Mouse (Mus musculus) heart, embryonic 14.5 days (tissue): ENCODE measurements around the gene Usf1. TPM values are rescaled to one million over a fixed set of nuclear protein-coding genes. Genes with fewer than 3 reads are reported as not detected.

ENCODE experiments used
- ATAC-seq: fragments of 200-750 bp; cut with Nextera tagmentation; 2 replicates; pipeline ENCODE4 v1.8.0; 2017; ENCODE audit warnings: low read depth, moderate TSS enrichment; ENCODE audit not compliant: insufficient number of reproducible peaks, insufficient read depth, low FRiP score
- H3K27ac ChIP-seq, 2 experiments: fragments of 200-500 bp in 1 of 2; fragments of 300-500 bp in 1 of 2; sonication (generic) in 1 of 2; replicated peaks in 1 of 2; 2 replicates each; pipeline ENCODE4 v1.5.1; 2012 to 2014; ENCODE audit warnings: low read depth in 2 of 2, low read length in 2 of 2, control low read depth in 1 of 2, mild to moderate bottlenecking in 1 of 2, mixed read lengths in 1 of 2; ENCODE audit not compliant: control insufficient read depth in 1 of 2, insufficient read depth in 1 of 2
- H3K27me3 ChIP-seq: fragments of 300-500 bp; sonication (generic); 2 replicates; pipeline ENCODE4 v1.6.1; 2014; ENCODE audit warnings: mild to moderate bottlenecking, low read length, control low read depth; ENCODE audit not compliant: control insufficient read depth, insufficient read depth
- H3K36me3 ChIP-seq: fragments of 300-500 bp; sonication (generic); 2 replicates; pipeline ENCODE4 v1.6.1; 2014; ENCODE audit warnings: mild to moderate bottlenecking, control low read depth, low read length, mixed read lengths; ENCODE audit not compliant: control insufficient read depth, insufficient read depth
- H3K4me1 ChIP-seq, 2 experiments: fragments of 200-500 bp in 1 of 2; fragments of 300-500 bp in 1 of 2; sonication (generic) in 1 of 2; 2 replicates each; pipeline ENCODE4 v1.6.1; 2012 to 2014; ENCODE audit warnings: low read length in 2 of 2, control low read depth in 1 of 2, mixed read lengths in 1 of 2; ENCODE audit not compliant: control insufficient read depth in 2 of 2, insufficient read depth in 2 of 2
- H3K4me2 ChIP-seq: fragments of 300-500 bp; sonication (generic); 2 replicates; pipeline ENCODE4 v1.6.1; 2014; ENCODE audit warnings: mild to moderate bottlenecking, low read length
- H3K4me3 ChIP-seq, 2 experiments: fragments of 200-500 bp in 1 of 2; fragments of 300-500 bp in 1 of 2; sonication (generic) in 1 of 2; 2 replicates each; pipeline ENCODE4 v1.5.1; 2012 to 2014; ENCODE audit warnings: low read length in 2 of 2, mild to moderate bottlenecking in 2 of 2, control low read depth in 1 of 2, low read depth in 1 of 2, moderate library complexity in 1 of 2; ENCODE audit not compliant: control insufficient read depth in 1 of 2, insufficient read depth in 1 of 2
- H3K9ac ChIP-seq: fragments of 300-500 bp; sonication (generic); 2 replicates; pipeline ENCODE4 v1.6.1; 2014; ENCODE audit warnings: mild to moderate bottlenecking, low read length
- H3K9me3 ChIP-seq: fragments of 300-500 bp; sonication (generic); 2 replicates; pipeline ENCODE4 v1.6.1; 2016; ENCODE audit warnings: low read length, control low read depth; ENCODE audit not compliant: control insufficient read depth
- WGBS: fragments of 180-500 bp; shearing (Covaris S2); extraction: QIAGEN DNeasy Blood & Tissue Kit; methylation state at CpG from one replicate; pipeline ENCODE4 v1.1.7; 2014; 5-methylcytosine and 5-hydroxymethylcytosine counted together
- polyA plus RNA-seq: library from polyadenylated mRNA; unstranded; fragments of >200 nt; fragmentation: Nextera tagmentation; extraction: Ambion mirVana; gene quantifications from 2 replicates; pipeline ENCODE4 v1.2.1, GENCODE M21; 2014

Usf1 gene
- polyA plus RNA-seq, 1 experiment from 2014 or later, result 58.5 TPM

DNA sequence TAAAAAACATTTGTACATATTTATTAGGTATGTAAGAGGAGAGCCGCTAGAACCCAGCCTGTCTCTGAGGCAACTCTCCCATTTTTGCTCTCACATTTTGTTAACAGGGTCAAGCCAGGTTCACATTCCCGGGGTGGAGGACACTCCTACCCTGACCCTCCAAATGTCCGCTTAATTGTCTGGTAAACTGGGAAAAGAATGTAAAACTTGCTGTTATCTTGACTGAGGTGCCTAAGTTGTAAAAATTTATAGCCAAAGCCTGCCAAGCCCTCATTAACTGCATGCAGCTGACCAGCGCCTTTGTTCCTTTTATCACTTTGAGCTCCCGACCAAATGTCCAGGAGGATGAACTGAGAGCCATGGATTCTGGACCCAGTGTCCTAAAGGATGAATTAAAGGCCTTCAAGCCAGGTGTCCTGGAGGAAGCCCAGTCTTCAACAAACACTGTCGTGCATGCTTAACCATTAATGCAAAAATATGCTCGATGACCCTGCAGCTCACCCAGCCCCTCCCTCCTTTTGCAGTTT, 24.2 kb downstream of the Usf1 start:
- H3K4me3 ChIP-seq, result no peak overlapping the region
- H3K4me1 ChIP-seq, result peaks cover 13 to 17% of the 10 kb centered on the region in 2 experiments
- no peak overlapping the region for H3K27ac ChIP-seq
- no peak for ATAC-seq
- H3K4me2 ChIP-seq, result no peak overlapping the region
- 52% methylated on average over 7 of the region's 7 CpGs for WGBS
- H3K36me3 ChIP-seq, result no peaks in the 10 kb centered on the region
- no peak overlapping the region for H3K9ac ChIP-seq
- H3K27me3 ChIP-seq, result no peaks in the 10 kb centered on the region
- no peaks in the 10 kb centered on the region for H3K9me3 ChIP-seq

DNA sequence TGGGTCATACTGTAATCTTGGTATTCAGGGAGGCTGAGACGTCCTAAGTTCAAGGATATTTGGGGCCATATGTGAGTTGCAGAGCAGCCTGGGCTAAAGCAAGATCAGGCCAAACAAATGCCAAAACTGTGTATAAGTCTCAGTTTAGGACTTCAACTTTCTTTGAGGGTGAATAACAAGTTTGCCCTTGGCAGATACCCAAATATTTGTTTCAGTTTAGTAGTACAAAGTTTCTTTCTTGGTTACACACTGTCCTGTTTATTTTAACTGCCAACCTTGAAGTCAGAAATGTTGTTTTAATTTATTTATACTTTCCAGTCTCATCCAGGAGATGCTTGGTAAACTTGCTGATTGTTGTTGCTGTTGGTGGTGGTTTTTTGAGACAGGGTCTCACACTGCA, 24.9 kb downstream of the Usf1 start:
- H3K9me3 ChIP-seq, result no peaks in the 10 kb centered on the region
- no peak for ATAC-seq
- 75% methylated on average over 1 of the region's 1 CpGs for WGBS
- H3K4me3 ChIP-seq, result no peak overlapping the region
- H3K4me2 ChIP-seq, result no peak overlapping the region
- peaks cover 18 to 23% of the 10 kb centered on the region in 2 experiments for H3K4me1 ChIP-seq
- no peaks in the 10 kb centered on the region for H3K36me3 ChIP-seq
- no peaks in the 10 kb centered on the region for H3K27me3 ChIP-seq
- no peak overlapping the region for H3K9ac ChIP-seq
- H3K27ac ChIP-seq, result no peak overlapping the region

DNA sequence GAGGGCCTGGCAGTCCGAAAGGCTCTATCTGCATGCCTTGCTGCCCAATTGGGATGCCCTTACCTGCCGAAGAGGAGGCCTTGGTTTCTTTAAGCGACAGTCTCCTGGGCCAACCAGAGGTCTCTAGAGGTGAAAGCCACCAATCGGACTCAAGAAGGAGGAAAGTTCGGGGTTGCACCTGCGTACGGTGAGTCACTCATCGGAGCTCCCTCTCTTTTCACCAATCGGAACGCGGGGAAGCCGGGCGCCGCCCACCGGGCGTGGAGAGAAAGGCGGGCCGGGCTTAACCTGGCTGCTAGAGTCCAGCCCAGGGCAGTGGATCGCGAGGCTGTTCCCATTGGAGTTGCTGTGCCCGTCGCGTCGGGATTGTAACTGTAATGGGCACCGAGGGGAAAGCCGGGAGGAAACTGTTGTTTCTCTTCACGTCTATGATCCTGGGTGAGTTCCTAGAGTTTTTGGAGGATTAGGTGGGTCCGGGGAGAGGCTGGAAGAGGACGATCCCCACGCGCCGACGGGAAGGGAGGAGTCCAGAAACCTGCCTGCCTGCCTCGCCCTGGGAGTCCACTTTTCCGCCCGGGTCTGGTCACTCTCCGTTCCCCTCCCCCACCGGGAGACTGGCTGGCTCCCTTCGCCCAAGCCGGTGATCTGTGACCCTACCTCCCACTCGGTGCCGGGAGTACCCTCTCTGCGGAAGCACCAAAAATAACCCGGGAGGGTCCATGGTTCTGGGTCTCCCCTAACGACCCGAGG, 26.3 kb downstream of the Usf1 start, which contains the start of gene F11r:
Gene F11r (plus strand): TSS at position 272 of the 750 bp plus-strand sequence.
- Histone ChIP-seq H3K36me3 (no peaks in the 10 kb centered on the region), H3K27ac (peak within 1 kb of the TSS; percentile 51 to 84), H3K4me2 (peak within 1 kb of the TSS; percentile 80), H3K9ac (peak within 1 kb of the TSS; percentile 84), H3K27me3 (no peaks in the 10 kb centered on the region), H3K4me1 (peaks cover 29 to 37% of the 10 kb centered on the region in 2 experiments), H3K9me3 (no peaks in the 10 kb centered on the region), H3K4me3 (peak within 1 kb of the TSS; percentile 75 to 81)
- peak; percentile 63 for ATAC-seq
- WGBS, result under 1% methylated on average over 46 of the region's 46 CpGs

DNA sequence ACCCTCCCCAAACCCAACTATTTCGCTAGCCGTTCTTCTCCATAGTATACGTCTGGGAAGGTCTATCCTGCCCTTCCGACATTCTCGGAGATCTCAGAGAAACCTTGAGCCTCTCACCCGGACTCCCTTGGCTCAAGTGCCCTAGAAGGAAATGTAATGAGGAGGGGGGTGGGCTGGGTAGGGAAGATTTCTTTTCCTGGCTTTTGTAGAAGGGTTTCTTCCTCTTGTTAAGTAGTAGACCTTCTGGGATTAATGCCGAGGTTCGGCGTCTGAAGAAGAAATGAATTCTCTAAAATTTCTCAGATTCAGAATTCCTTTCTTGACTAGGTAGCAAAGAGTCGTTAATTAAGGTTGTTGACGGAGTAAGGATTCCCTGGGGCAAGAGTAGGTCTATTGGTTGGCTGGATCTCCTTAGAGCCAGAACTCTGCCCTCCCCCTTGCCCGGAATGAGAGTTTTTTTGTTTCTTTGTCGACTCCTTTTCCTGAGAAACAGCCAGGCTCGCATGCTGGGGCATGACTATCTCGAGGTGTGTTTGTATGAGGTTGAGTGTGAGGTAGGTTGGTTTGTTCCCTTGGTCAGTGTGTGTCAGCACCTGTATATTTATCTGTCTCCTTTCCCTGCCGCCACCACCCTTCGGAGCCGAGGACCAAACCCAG, 27.0 kb downstream of the Usf1 start:
- Histone ChIP-seq H3K4me1 (peaks cover 29 to 38% of the 10 kb centered on the region in 2 experiments), H3K9ac (peak overlapping the region; percentile 84), H3K27me3 (no peaks in the 10 kb centered on the region), H3K36me3 (no peaks in the 10 kb centered on the region), H3K9me3 (no peaks in the 10 kb centered on the region), H3K4me3 (peak overlapping the region; percentile 75 to 81), H3K4me2 (peak overlapping the region; percentile 80), H3K27ac (peak overlapping the region; percentile 51 to 84)
- no peak for ATAC-seq
- under 1% methylated on average over 18 of the region's 18 CpGs for WGBS

DNA sequence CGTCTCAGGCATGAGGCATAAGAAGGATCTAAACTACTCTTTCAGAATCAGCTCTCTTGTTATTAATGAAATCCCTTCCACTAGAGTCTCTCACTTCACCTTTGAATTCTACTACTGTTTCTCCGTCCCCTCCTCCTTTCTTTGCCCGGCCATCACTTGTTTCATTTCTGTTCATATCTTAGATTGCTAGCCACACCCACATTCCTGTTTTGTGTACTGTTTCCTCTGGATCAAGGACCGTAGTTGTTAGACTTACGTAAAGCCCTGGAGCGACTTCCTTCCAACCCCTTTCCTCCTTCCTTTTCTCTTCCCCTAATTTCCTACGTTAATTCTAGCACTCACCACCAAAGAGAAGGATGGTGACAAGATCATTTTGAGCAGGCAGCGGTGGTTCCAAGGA, 28.0 kb downstream of the Usf1 start:
- peak overlapping the region; percentile 84 for H3K9ac ChIP-seq

DNA sequence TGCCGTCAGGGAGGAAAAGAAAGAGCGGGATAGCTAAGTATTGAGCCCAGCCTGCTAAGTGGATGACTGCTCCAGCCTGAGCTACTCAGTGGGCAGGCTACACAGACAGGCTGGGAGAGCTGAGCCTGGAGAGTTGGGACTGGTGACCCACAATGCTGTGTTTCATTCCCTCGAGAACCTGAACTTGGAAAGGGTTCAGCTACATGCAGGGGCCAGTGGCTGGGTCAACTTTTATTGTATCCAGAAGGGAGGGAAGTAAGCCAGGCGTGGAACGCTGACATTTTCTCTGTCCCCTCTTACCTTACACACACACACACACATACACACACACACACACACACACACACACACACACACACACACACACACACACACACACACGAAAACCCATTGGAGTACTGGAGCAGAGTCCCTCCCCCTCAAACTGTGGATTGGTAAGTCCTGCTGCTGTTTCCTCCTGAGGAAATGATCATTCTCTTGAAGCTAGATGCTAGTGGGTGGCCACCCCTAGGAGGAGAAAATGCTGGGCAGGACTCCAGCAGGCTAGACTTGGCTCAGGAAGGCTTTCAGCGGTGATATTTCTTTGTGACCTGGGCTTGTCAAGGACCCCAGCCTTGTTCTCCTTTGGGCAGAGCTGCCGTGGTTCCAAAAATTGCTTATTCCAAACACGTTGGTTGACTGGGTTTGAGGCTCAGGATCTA, 29.1 kb downstream of the Usf1 start:
- peak; percentile 48; the same call in 1 of the 2 replicates for ATAC-seq
- peak overlapping the region; percentile 10 to 75 for H3K4me3 ChIP-seq
- peak overlapping the region; percentile 80 for H3K4me2 ChIP-seq
- H3K4me1 ChIP-seq, result peaks cover 29 to 38% of the 10 kb centered on the region in 2 experiments
- H3K27me3 ChIP-seq, result no peaks in the 10 kb centered on the region
- H3K9ac ChIP-seq, result peak overlapping the region; percentile 84
- no peaks in the 10 kb centered on the region for H3K36me3 ChIP-seq
- H3K9me3 ChIP-seq, result peaks cover 5% of the 10 kb centered on the region; the same call in 1 of the 2 replicates
- peak overlapping the region; percentile 76 to 84 for H3K27ac ChIP-seq
- 35% methylated on average over 9 of the region's 9 CpGs for WGBS

More for the DNA sequence above, 28.0 kb downstream of the Usf1 start:
- peak overlapping the region; percentile 51 to 84 for H3K27ac ChIP-seq
- H3K36me3 ChIP-seq, result no peaks in the 10 kb centered on the region
- H3K4me2 ChIP-seq, result peak overlapping the region; percentile 80
- H3K9me3 ChIP-seq, result peaks cover 5% of the 10 kb centered on the region; the same call in 1 of the 2 replicates
- H3K4me3 ChIP-seq, result peak overlapping the region; percentile 38 to 75
- peaks cover 29 to 38% of the 10 kb centered on the region in 2 experiments for H3K4me1 ChIP-seq
- no peaks in the 10 kb centered on the region for H3K27me3 ChIP-seq
- no peak for ATAC-seq
- WGBS, result 17% methylated on average over 8 of the region's 8 CpGs
